Mouse (Mus musculus) ES-Bruce4 (cell line): ENCODE measurements around the gene A3galt2.

Source experiments
- CTCF ChIP-seq: IDR thresholded peaks from one replicate; pipeline ENCODE4 v1.8.1; 2011; ENCODE audit warnings: low read depth, low read length
- EP300 ChIP-seq: IDR thresholded peaks from 2 replicates; pipeline ENCODE4 v1.6.1; 2011; ENCODE audit warnings: low read depth, low read length; ENCODE audit not compliant: insufficient read depth
- POLR2A ChIP-seq: IDR thresholded peaks from one replicate; pipeline ENCODE4 v1.8.1; 2011; ENCODE audit warnings: low read length; ENCODE audit not compliant: insufficient read depth

DNA sequence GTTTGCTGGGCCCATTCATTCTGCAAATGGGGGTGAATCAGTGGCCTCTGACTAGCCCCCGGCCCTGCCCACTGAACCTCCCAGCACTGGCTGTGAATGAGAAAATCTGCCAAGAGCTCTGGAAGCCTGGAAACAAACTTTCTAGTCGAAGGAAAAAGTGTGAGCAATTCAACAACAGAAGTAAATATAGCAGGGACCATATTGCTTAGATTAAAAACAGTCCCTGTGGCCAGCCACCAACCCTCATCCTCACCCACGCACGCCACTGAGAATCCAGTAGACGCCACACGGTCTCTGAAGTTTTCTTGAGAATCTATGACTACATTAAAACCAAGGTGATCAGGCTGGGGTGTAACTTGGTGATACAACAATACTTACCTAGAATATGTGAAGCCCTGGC lies 42.2 kb upstream of the A3galt2 start:
- TF ChIP-seq POLR2A (no peak), CTCF (no peak), EP300 (no peak)
